Mouse (Mus musculus) heart, embryonic 11.5 days (tissue): ENCODE data around the gene Tram2. TPM values are rescaled to one million over a fixed set of nuclear protein-coding genes. Genes with fewer than 3 reads are reported as not detected.

Experiments
- ATAC-seq: fragments of 200-750 bp; cut with Nextera tagmentation; replicated peaks from 2 replicates; pipeline ENCODE4 v1.8.0; 2017; ENCODE audit warnings: moderate library complexity; ENCODE audit not compliant: insufficient number of reproducible peaks, low FRiP score, low TSS enrichment
- H3K27ac ChIP-seq: fragments of 300-500 bp; sonication (generic); 2 replicates; pipeline ENCODE4 v1.5.1; 2014; ENCODE audit warnings: mild to moderate bottlenecking, low read depth, low read length
- H3K27me3 ChIP-seq: fragments of 300-500 bp; sonication (generic); 2 replicates; pipeline ENCODE4 v1.6.1; 2014; ENCODE audit warnings: mild to moderate bottlenecking, low read length, mixed read lengths; ENCODE audit not compliant: control insufficient read depth, insufficient read depth
- H3K36me3 ChIP-seq: fragments of 300-500 bp; sonication (generic); 2 replicates; pipeline ENCODE4 v1.6.1; 2014; ENCODE audit warnings: mild to moderate bottlenecking, low read length, moderate library complexity, mixed read lengths; ENCODE audit not compliant: control insufficient read depth, insufficient read depth
- H3K4me1 ChIP-seq: fragments of 300-500 bp; sonication (generic); 2 replicates; pipeline ENCODE4 v1.6.1; 2014; ENCODE audit warnings: low read length; ENCODE audit not compliant: control insufficient read depth, insufficient read depth
- H3K4me2 ChIP-seq: fragments of 300-500 bp; sonication (generic); 2 replicates; pipeline ENCODE4 v1.6.1; 2014; ENCODE audit warnings: mild to moderate bottlenecking, moderate library complexity
- H3K4me3 ChIP-seq: fragments of 300-500 bp; sonication (generic); 2 replicates; pipeline ENCODE4 v1.5.1; 2014; ENCODE audit warnings: low read depth, low read length
- H3K9ac ChIP-seq: fragments of 300-500 bp; sonication (generic); 2 replicates; pipeline ENCODE4 v1.6.1; 2014; ENCODE audit warnings: mild to moderate bottlenecking, low read depth, low read length, moderate library complexity
- H3K9me3 ChIP-seq: fragments of 300-500 bp; sonication (generic); replicated peaks from 2 replicates; pipeline ENCODE4 v1.6.1; 2016; ENCODE audit warnings: low read length; ENCODE audit not compliant: control insufficient read depth
- WGBS: fragments of 180-500 bp; shearing (Covaris S2); extraction: QIAGEN DNeasy Blood & Tissue Kit; methylation state at CpG from one replicate; pipeline ENCODE4 v1.1.7; 2014; ENCODE audit not compliant: insufficient replicate concordance; 5-methylcytosine and 5-hydroxymethylcytosine counted together
- polyA plus RNA-seq: library from polyadenylated mRNA; unstranded; fragments of >200 nt; fragmentation: Nextera tagmentation; extraction: Ambion mirVana; gene quantifications from 2 replicates; pipeline ENCODE4 v1.2.1, GENCODE M21; 2014

The Tram2 gene
- polyA plus RNA-seq, 1 experiment from 2014 or later, result 7.1 TPM

- Histone ChIP-seq H3K27me3 (no peaks in the 10 kb centered on the region), H3K4me2 (no peak overlapping the region), H3K4me1 (peaks cover 37% of the 10 kb centered on the region), H3K9me3 (no peaks in the 10 kb centered on the region; the same call in 1 of the 2 replicates), H3K9ac (no peak overlapping the region), H3K27ac (no peak overlapping the region), H3K4me3 (no peak overlapping the region), H3K36me3 (no peaks in the 10 kb centered on the region)
- no peak for ATAC-seq
- WGBS, result 55% methylated on average over 9 of the region's 9 CpGs
These were observed 26.0 kb downstream of the Tram2 start for GRCm38 (mm10) chr1:21053009-21053408.

GRCm38 (mm10) chr1:21052608-21053007 is 26.4 kb downstream of the Tram2 start:
- no peak overlapping the region for H3K9ac ChIP-seq
- no peak overlapping the region for H3K4me2 ChIP-seq
- no peak for ATAC-seq
- no peaks in the 10 kb centered on the region for H3K27me3 ChIP-seq
- 0 out of 2 replicates have a peak overlapping the region, but pooled peaks have one; percentile 32 for H3K27ac ChIP-seq
- H3K4me3 ChIP-seq, result no peak overlapping the region
- H3K4me1 ChIP-seq, result peaks cover 41% of the 10 kb centered on the region
- 47% methylated on average over 5 of the region's 5 CpGs for WGBS
- no peaks in the 10 kb centered on the region for H3K9me3 ChIP-seq
- H3K36me3 ChIP-seq, result no peaks in the 10 kb centered on the region

GRCm38 (mm10) chr1:21052132-21052545 is 26.9 kb downstream of the Tram2 start:
- Histone ChIP-seq H3K9ac (no peak overlapping the region), H3K4me1 (peaks cover 43% of the 10 kb centered on the region), H3K9me3 (no peaks in the 10 kb centered on the region), H3K36me3 (no peaks in the 10 kb centered on the region), H3K4me2 (peak overlapping the region; percentile 40), H3K27me3 (no peaks in the 10 kb centered on the region), H3K27ac (0 out of 2 replicates have a peak overlapping the region, but pooled peaks have one; percentile 32), H3K4me3 (no peak overlapping the region)
- no peak for ATAC-seq
- 27% methylated on average over 5 of the region's 5 CpGs for WGBS

GRCm38 (mm10) chr1:21049005-21049404 is 30.0 kb downstream of the Tram2 start:
- Histone ChIP-seq H3K36me3 (no peaks in the 10 kb centered on the region), H3K9ac (no peak overlapping the region), H3K27ac (no peak overlapping the region), H3K4me2 (no peak overlapping the region), H3K4me3 (no peak overlapping the region), H3K9me3 (no peaks in the 10 kb centered on the region), H3K27me3 (no peaks in the 10 kb centered on the region), H3K4me1 (peaks cover 43% of the 10 kb centered on the region)
- WGBS, result 67% methylated on average over 5 of the region's 5 CpGs
- ATAC-seq, result no peak

- H3K9me3 ChIP-seq, result no peaks in the 10 kb centered on the region
- whole genome bisulfite sequencing, result 44% methylated on average over 8 of the region's 8 CpGs
- ATAC-seq, result no peak
These were observed 30.6 kb downstream of the Tram2 start for GRCm38 (mm10) chr1:21048402-21048801.

GRCm38 (mm10) chr1:21042461-21042860 is 36.6 kb downstream of the Tram2 start:
- Histone ChIP-seq H3K4me1 (peaks cover 9% of the 10 kb centered on the region), H3K9me3 (no peaks in the 10 kb centered on the region), H3K4me2 (no peak overlapping the region), H3K36me3 (no peaks in the 10 kb centered on the region), H3K27ac (no peak overlapping the region), H3K9ac (no peak overlapping the region), H3K4me3 (no peak overlapping the region), H3K27me3 (no peaks in the 10 kb centered on the region)
- ATAC-seq, result no peak
- 90% methylated on average over 7 of the region's 7 CpGs for WGBS

More at GRCm38 (mm10) chr1:21048402-21048801, 30.6 kb downstream of the Tram2 start:
- Histone ChIP-seq H3K4me1 (peaks cover 37% of the 10 kb centered on the region), H3K27ac (no peak overlapping the region), H3K4me3 (no peak overlapping the region), H3K4me2 (no peak overlapping the region), H3K27me3 (no peaks in the 10 kb centered on the region), H3K9ac (no peak overlapping the region), H3K36me3 (no peaks in the 10 kb centered on the region)

GRCm38 (mm10) chr1:21040610-21041326 is 38.3 kb downstream of the Tram2 start:
- no peaks in the 10 kb centered on the region for H3K9me3 ChIP-seq
- WGBS, result 36% methylated on average over 7 of the region's 7 CpGs
- no peaks in the 10 kb centered on the region for H3K27me3 ChIP-seq
- no peak overlapping the region for H3K4me2 ChIP-seq
- no peak overlapping the region for H3K9ac ChIP-seq
- H3K27ac ChIP-seq, result peak overlapping the region; percentile 35; the same call in 1 of the 2 replicates
- H3K4me1 ChIP-seq, result peaks cover 8% of the 10 kb centered on the region; the same call in 1 of the 2 replicates
- peak; percentile 52; the same call in 1 of the 2 replicates for ATAC-seq
- no peak overlapping the region for H3K4me3 ChIP-seq
- no peaks in the 10 kb centered on the region for H3K36me3 ChIP-seq

GRCm38 (mm10) chr1:21040173-21040572 is 38.9 kb downstream of the Tram2 start:
- no peaks in the 10 kb centered on the region for H3K27me3 ChIP-seq
- ATAC-seq, result no peak
- H3K4me1 ChIP-seq, result peaks cover 8% of the 10 kb centered on the region; the same call in 1 of the 2 replicates
- no peak overlapping the region for H3K27ac ChIP-seq
- no peak overlapping the region for H3K4me2 ChIP-seq
- H3K36me3 ChIP-seq, result no peaks in the 10 kb centered on the region
- H3K9me3 ChIP-seq, result no peaks in the 10 kb centered on the region
- WGBS, result 85% methylated on average over 7 of the region's 7 CpGs
- no peak overlapping the region for H3K9ac ChIP-seq
- H3K4me3 ChIP-seq, result no peak overlapping the region

- no peak for ATAC-seq
- no peaks in the 10 kb centered on the region for H3K36me3 ChIP-seq
- WGBS, result 91% methylated on average over 3 of the region's 3 CpGs
These were observed 39.5 kb downstream of the Tram2 start for GRCm38 (mm10) chr1:21039564-21039963.

More at GRCm38 (mm10) chr1:21039564-21039963, 39.5 kb downstream of the Tram2 start:
- Histone ChIP-seq H3K9me3 (no peaks in the 10 kb centered on the region), H3K4me1 (peaks cover 6% of the 10 kb centered on the region; the same call in 1 of the 2 replicates), H3K27me3 (no peaks in the 10 kb centered on the region), H3K4me3 (no peak overlapping the region), H3K27ac (no peak overlapping the region), H3K4me2 (no peak overlapping the region), H3K9ac (no peak overlapping the region)
